Mouse (Mus musculus) urinary bladder, postnatal 4 days (tissue): Measurements from ENCODE around the gene Acot11.

Experiments
- DNase-seq, 2 experiments: peaks; one replicate each; pipeline ENCODE4 v3.0.0; 2021 to 2022; ENCODE audit warnings: low spot score in 2 of 2

Gene Acot11

GRCm38 (mm10) chr4:106804910-106805274 lies at the start of gene Acot11:
Gene Acot11 (minus strand): TSS chr4:106804998.
- peak in 1 of 2 experiments; percentile 73 for DNase-seq

GRCm38 (mm10) chr4:106848290-106849092 lies 43.7 kb upstream of the Acot11 start:
- DNase-seq, result no peak

DNA sequence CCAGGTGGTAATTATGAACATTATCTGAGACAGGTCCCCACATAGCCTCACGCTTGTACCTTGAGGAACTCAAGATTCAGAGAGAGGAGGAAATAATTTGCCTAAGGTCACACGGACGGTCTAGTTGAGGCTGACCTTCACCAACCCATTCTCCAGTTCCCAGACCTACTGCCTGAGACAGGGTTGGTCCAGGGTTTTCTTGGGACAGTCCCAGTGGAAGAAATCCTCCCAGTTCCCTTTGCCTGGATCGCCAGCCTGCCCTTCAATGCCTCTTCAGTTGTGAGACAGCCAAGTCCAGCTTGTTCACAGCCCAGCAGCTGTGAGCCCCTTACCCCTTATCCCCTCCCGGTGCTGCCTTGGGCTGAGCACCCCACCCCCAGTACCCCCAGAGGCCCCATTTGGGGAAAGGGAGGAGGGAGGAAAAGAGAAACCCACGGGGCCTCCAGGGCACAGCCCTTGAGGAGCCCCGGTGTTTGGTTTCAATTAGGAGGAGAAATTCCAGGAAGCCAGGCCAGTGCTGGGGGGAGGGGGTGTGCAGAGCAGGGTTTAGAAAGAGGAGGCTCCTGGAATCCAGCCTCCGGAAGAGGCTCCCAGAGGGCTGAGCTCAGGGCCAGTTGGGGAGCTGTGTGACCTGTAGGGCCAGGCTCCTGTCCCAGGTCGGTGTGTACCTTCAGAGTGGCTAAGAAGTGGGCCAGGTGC lies 42.9 kb upstream of the Acot11 start:
- DNase-seq, result peak; percentile 74 to 79

DNA sequence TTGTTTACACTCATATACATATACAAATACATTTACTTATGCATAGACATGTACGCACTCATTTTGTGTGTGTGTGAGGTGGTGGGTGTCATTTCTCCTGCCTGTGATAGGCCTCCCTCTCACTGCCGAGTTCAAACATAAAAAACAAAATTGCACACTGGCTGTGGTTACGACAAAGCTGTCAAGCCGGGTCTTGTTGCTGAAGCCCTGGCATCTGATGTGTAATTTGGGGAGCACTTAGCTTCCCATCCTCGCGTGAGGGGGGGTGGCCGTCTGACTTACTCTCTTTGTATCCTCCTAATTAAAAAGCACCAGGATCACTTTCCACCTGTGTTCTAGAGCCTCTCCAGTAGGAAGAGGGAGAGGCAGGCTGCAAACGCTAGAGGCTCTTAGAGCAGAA lies 37.8 kb upstream of the Acot11 start:
- DNase-seq, result no peak

DNA sequence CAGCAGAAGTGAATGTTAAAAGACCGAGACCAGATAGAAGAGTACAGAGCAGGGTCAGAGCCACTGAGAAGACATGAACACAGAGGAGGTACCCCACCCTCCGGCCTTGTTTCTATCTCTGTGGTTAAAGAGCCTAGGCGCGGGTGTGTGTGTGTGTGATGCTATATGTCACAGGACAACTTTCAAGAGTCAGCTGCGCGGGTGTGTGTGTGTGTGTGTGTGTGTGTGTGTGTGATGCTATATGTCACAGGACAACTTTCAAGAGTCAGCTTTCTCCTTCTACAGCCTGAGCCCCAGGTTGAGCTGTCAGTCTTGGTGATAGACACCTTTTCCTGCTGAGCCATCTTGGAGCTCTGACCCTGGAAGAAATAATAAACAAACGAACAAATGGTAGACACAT lies 37.1 kb upstream of the Acot11 start:
- no peak for DNase-seq

GRCm38 (mm10) chr4:106841303-106841702 lies 36.5 kb upstream of the Acot11 start:
- DNase-seq, result no peak

GRCm38 (mm10) chr4:106840651-106841145 lies 35.9 kb upstream of the Acot11 start:
- no peak for DNase-seq

DNA sequence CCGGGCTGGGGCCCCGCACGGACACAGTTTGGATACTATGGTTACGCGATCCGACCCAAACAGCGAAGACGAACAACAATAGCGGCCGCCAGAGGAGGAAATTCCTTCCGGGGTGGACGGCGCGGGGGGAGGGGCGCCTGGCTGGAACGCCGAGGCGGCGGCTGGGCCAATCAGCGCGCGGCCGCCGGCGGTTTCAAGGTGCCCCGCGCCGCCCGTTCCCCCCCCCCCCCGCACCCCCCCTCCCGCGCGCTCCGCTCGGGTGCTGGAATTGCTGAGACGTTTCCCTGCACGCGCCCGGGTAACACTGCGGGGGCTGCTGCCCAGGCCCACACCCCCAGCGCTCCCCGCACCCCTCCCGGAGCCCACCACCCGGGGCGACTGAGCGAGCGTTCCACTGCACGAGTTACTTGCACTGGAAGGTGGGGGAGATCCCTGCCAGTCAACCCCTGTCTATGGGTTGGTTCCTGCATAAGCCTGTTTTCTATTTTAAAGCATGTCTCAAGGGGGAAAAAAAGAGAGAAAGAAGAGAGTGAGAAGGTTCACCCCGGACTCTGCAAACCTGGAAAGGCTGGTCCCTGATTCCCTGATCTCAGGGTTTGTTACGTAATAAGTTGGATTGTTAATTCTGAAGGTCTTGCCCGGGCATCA lies 35.3 kb upstream of the Acot11 start:
- DNase-seq, result peak; percentile 91 to 95

GRCm38 (mm10) chr4:106839254-106839834 lies 34.5 kb upstream of the Acot11 start:
- peak in 1 of 2 experiments; percentile 47 for DNase-seq

DNA sequence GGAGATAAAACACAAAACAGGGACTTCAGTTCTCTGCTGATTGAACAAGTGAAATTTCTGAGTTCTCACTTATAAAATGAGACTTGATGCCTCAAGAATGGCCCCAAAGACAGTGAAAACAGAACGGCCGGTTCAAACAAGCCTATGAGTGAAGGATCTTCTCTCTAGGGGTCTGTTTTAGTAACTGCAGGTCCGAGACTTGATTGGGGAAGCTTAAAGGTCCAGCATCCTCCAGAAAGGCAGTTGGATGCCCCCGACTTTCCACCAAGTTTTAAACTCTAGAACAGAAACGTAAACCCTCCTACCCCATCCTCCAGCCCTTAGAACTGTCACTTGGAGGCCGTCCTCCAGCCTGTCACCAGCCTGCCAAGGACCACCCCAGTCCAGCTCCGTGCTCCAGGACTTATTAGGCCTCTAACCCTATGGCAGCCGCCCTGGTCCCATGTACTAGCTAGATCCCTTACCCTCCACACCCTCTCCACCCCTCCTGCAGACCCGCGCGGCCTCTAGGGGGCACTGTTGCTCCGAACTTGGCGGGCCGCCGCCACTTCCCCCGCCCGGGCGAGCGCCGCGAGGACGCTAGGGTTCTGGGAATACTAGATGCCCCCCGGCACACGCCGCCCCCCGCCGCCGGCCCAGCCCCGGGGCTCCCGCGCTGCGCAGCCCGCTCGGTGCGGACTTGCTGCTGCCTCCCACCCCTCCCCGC lies 33.9 kb upstream of the Acot11 start:
- peak; percentile 97 to 99 for DNase-seq

DNA sequence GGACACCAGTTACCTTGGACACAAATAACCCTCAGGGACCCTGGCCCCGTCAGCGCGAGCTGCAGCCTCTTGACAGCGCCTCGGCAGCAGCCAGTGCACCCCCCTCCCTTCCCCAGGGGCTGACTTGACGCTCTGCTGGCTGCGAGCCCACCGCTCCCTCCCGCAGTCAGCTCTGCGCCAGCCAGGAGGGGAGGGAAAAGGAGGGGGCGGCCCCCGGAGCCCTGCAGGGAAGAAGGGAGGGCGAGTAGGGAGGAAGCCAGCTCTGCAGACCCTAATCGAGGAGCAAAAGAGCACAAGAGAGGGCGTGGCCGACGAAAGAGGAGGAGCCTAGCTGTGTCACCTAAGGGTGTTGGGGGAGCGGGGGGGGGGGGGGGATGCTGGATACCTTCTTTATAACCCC lies 33.2 kb upstream of the Acot11 start:
- DNase-seq, result peak; percentile 76 to 80

DNA sequence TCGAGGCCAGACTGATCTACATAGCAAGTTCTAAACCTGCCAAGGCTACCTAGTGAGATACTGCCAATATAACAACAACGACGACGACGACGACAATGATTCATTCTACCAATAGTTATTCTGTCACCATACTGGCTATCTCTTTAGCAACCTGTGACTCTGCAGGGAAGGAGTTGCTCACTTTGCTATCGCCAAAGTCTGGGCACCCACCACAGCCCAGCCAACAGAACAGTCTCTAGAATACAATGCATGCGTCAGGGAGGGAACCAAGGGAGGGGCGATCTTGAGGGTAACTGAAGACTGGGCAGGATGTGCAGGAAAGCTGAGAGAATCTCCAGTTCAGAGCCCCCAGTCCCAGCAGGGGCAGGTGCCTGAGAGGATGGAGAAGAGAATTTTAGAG lies 32.6 kb upstream of the Acot11 start:
- DNase-seq, result no peak

DNA sequence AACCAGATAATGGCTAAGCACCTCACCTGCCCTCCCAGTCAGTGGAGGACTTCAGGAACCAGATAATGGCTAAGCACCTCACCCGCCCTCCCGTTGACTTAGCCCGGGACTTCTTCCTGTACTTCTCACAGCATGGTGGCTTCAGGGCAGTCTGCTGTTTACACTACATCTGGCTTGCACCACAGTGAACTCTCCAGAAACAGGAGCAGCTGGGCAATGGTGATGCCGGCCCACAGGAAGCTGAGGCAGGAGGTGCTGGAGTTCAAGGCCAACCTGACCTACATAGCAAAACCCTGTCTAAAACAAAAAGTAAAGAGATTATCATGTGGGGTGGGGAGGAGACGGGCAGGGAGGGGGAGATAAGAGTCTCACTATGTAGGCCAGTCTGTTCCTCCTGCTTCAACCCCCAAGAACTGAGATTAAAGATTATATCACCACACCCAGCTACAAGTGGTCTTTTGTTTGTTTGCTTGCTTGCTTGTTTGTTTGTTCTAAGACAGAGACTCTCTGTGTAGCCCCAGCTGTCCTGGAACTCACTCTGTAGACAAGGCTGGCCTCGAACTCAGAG lies 25.8 kb upstream of the Acot11 start:
- no peak for DNase-seq

- DNase-seq, result peak; percentile 83 to 91
These were observed 23.1 kb upstream of the Acot11 start for GRCm38 (mm10) chr4:106827738-106828361.

DNA sequence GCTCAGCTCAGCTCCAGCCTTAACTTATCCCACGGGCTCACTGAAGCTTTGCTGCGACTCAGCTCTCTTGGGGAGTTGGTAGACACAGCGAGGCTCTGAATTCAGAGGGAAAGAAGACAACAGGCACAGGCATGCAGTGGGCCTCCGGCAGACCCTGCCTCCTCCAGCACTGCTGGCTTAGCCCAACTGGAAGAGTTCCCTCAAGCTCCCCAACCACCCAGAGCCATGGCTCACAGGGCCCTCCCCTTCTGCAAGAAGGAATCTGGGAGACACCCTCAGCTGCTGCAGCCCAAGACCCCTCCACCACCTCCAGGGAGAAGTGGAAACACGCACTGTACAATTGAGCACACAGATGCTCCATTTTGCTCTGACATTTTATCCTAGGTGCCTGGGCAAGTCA lies 20.4 kb upstream of the Acot11 start:
- no peak for DNase-seq

- no peak for DNase-seq
These were observed 14.6 kb upstream of the Acot11 start for GRCm38 (mm10) chr4:106819404-106819803.

- no peak for DNase-seq
These were observed 13.5 kb upstream of the Acot11 start for GRCm38 (mm10) chr4:106818332-106818731.

DNA sequence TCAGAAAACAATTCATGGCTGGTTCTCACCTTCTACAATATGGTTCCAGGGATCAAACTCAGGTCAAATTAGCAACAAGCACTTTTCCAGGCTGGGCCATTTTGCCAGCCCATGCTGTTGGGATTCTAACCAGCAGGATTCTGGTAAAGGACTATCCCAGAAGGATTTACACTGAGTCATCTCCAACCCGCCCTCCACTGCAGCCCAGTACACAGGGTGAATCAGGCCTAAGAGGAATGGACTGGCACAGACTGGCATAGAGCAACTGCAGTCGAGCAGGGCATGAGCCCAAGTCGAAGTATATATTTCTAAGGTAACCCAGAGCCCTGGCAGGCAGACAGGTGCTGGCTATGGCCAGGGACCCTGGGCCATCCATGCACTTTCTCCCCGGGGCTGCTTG lies 12.2 kb upstream of the Acot11 start:
- no peak for DNase-seq

GRCm38 (mm10) chr4:106815396-106816324 lies 10.9 kb upstream of the Acot11 start:
- no peak for DNase-seq

DNA sequence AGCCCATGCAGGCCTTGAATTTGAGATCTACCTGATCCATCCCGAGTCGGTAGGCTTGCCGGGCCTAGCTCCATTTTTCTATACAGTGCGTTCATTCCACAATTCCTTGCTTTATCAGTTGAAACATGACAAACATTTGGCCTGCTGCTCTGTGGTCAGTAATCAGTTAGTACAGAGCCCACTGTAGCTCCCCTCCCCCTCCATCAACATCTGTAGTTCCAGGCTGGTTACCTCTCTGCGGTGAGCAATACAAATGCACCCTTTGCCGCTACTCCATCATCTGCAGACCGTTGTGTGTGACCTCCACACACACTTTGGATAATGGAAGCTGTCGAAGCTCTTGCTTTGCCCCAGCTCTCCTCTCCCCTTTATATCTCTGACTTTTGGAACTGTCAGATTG lies 6.4 kb upstream of the Acot11 start:
- no peak for DNase-seq
